Mouse (Mus musculus): ENCODE measurements around the gene Fmnl3.

DNA sequence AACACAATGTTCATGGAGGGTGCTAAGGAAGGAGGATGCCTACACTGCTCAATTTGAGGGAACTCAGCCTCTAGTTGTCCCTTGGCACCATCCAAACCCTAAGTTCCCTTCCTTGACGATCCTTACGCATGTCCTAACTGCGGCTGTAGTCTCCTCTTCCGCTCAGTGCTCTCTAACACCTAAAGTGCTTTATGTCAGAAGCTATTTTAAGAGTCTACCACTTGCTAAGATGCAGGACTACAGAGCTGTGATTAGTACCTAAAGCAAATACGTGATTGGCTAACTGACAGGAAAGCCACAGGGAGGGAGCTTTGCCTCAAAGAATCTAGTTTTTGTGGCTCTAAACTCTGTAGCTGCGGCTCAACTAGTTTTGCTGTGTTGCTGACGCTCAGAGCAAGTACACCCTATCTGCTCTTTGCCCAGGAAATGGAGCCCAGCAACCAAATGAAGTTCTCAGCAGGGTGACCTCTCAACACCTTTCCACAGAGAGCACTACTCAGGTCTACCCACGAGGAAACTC lies 34.4 kb downstream of the Fmnl3 start:
- no peak for TF ChIP-seq CTCF (conservative IDR thresholded peaks at IDR 0.05; ENCODE audit: insufficient read depth, insufficient read length, low read depth, low read length)
- TF ChIP-seq POLR2A (IDR thresholded peaks at IDR 0.05; ENCODE audit: low read depth, low read length): no peak
